ENCODE assay signal across 26 mouse cellular contexts in the genomic region with DNA sequence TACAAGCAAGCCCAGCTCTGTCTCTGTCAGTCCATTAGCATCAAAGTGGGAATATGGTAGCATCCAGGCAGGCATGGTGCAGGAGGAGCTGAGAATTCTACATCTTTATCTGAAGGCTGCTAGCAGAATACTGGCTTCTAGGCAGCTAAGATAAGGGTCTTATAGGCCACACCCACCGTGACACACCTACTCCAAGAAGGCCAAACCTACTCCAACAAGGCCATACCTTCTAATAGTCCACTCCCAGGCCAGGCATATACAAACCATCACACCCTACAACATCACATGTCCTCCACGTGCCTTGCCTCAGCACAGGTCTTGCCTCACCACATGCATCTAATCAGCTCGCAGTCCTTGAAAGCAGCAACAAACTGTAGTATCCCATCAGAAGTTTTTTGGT. TPM values are rescaled to one million over a fixed set of nuclear protein-coding genes. Genes with fewer than 3 reads are reported as not detected.
A peak's percentile ranks its signal among the peaks of the same experiment; 100 is the strongest.
DNase-seq lines count a peak whose midpoint lies in the region; ATAC-seq and TF ChIP-seq lines count a peak whose summit lies in the region.
"Had no signal": no experiment of that assay in that cellular context is flagged by ENCODE, and none has a peak within 500 bp of the region (broad histone marks: within the 10 kb centered on the region; RNA-seq: fewer than 3 reads in every experiment).

No protein-coding gene starts in this region.

- H3K9ac ChIP-seq in heart, embryonic 11.5 days (ENCODE audit: low read depth, low read length), result no peak overlapping the region
- no peak overlapping the region for H3K9ac ChIP-seq in liver, embryonic 14.5 days (replicated peaks)
- H3K9ac ChIP-seq: embryonic facial prominence, embryonic 15.5 days; forebrain, embryonic 12.5 days; hindbrain, embryonic 12.5 days had no signal

- no peak overlapping the region for H3K4me3 ChIP-seq in heart, embryonic 11.5 days (ENCODE audit: low read depth, low read length)
- no peak overlapping the region for H3K4me3 ChIP-seq in liver, embryonic 14.5 days (ENCODE audit: insufficient read depth in 1 of 2, low read depth in 2 of 2, low read length in 2 of 2)
- H3K4me3 ChIP-seq: embryonic facial prominence, embryonic 15.5 days; forebrain, embryonic 12.5 days; hindbrain, embryonic 12.5 days had no signal

- peak; percentile 18 for DNase-seq in heart, adult 11 months
- DNase-seq in liver, result peak; percentile 46
- DNase-seq in liver, embryonic 14.5 days (ENCODE audit: low read depth in 3 of 3, low spot score in 3 of 3), result peak; percentile 38 to 53 (median 47)
- no peak for DNase-seq in layer of hippocampus, adult 9-10 months (ENCODE audit: low spot score)
- DNase-seq in lung, postnatal 25 days (ENCODE audit: low spot score), result no peak
- DNase-seq in frontal cortex, postnatal 36 days (ENCODE audit: low spot score in 2 of 2), result no peak
- DNase-seq: adrenal gland, postnatal 10 days; B cell, adult 2 months; cerebellum, adult 2 months; cerebellum, postnatal 10 days; embryo, embryonic 11 days; gastrocnemius, postnatal 25 days; heart, postnatal 10 days; heart, postnatal 4 days had no signal

- 68% methylated on average over 3 of the region's 3 CpGs for WGBS in heart, embryonic 11.5 days (ENCODE audit: insufficient replicate concordance)
- WGBS in liver, embryonic 14.5 days (ENCODE audit: insufficient replicate concordance), result 29% methylated on average over 3 of the region's 3 CpGs

- no peak for TF ChIP-seq CTCF in liver, embryonic 14.5 days (IDR thresholded peaks at IDR 0.05; ENCODE audit: low read depth)

- 0 out of 2 replicates have a peak, but pooled peaks have one; percentile 27 for TF ChIP-seq EP300 in liver, embryonic 14.5 days (IDR thresholded peaks at IDR 0.05; ENCODE audit: low read depth)

- H3K36me3 ChIP-seq in heart, embryonic 11.5 days (ENCODE audit: control insufficient read depth, insufficient read depth, low read length), result no peaks in the 10 kb centered on the region
- no peaks in the 10 kb centered on the region for H3K36me3 ChIP-seq in liver, embryonic 14.5 days (replicated peaks; ENCODE audit: control insufficient read depth, insufficient read depth, low read depth)
- H3K36me3 ChIP-seq: embryonic facial prominence, embryonic 15.5 days; forebrain, embryonic 12.5 days; G1E; hindbrain, embryonic 12.5 days had no signal

- no peaks in the 10 kb centered on the region for H3K9me3 ChIP-seq in heart, embryonic 11.5 days (replicated peaks; ENCODE audit: control insufficient read depth, low read length)
- no peaks in the 10 kb centered on the region for H3K9me3 ChIP-seq in liver, embryonic 14.5 days (ENCODE audit: control insufficient read depth, low read length)
- H3K9me3 ChIP-seq: embryonic facial prominence, embryonic 15.5 days; forebrain, embryonic 12.5 days; G1E; hindbrain, embryonic 12.5 days had no signal

- peaks cover 13% of the 10 kb centered on the region for H3K27me3 ChIP-seq in heart, embryonic 11.5 days (ENCODE audit: control insufficient read depth, insufficient read depth, low read length)
- no peaks in the 10 kb centered on the region for H3K27me3 ChIP-seq in liver, embryonic 14.5 days (ENCODE audit: control insufficient read depth, insufficient read depth, low read length)

- no peaks in the 10 kb centered on the region for H3K4me1 ChIP-seq in heart, embryonic 11.5 days (ENCODE audit: control insufficient read depth, insufficient read depth, low read length)
- peaks cover 10 to 29% of the 10 kb centered on the region in 2 experiments for H3K4me1 ChIP-seq in liver, embryonic 14.5 days (replicated peaks; ENCODE audit: control insufficient read depth in 2 of 2, insufficient read depth in 2 of 2, low read length in 1 of 2)
- H3K4me1 ChIP-seq: embryonic facial prominence, embryonic 15.5 days; forebrain, embryonic 12.5 days; hindbrain, embryonic 12.5 days had no signal

- H3K4me2 ChIP-seq in heart, embryonic 11.5 days, result no peak overlapping the region
- H3K4me2 ChIP-seq in liver, embryonic 14.5 days (ENCODE audit: low read depth), result no peak overlapping the region
- H3K4me2 ChIP-seq: embryonic facial prominence, embryonic 15.5 days; forebrain, embryonic 12.5 days; hindbrain, embryonic 12.5 days had no signal

- H3K27ac ChIP-seq in heart, embryonic 11.5 days (ENCODE audit: low read depth, low read length), result no peak overlapping the region
- H3K27ac ChIP-seq in liver, embryonic 14.5 days, result no peak overlapping the region
- H3K27ac ChIP-seq: embryonic facial prominence, embryonic 15.5 days; forebrain, embryonic 12.5 days; hindbrain, embryonic 12.5 days had no signal

- no peak for ATAC-seq in heart, embryonic 11.5 days (replicated peaks; ENCODE audit: insufficient number of reproducible peaks, low FRiP score, low TSS enrichment)
- peak; percentile 85 for ATAC-seq in liver, embryonic 14.5 days (ENCODE audit: insufficient read depth)
- 0 out of 2 replicates have a peak, but pooled peaks have one; percentile 15 for ATAC-seq in megakaryocyte-erythroid progenitor cell, adult 5-6 weeks (replicated peaks; ENCODE audit: low FRiP score, low TSS enrichment, poor library complexity, severe bottlenecking)
- ATAC-seq: CD4-positive, CD25-positive, alpha-beta regulatory T cell, adult 4 months; hindbrain, embryonic 16.5 days; inflammation-experienced regulatory T-cells, adult 6 months had no signal

RNA-seq across cellular contexts. Expression of a gene that starts 41.0 kb away (rescaled TPM):
- polyA plus RNA-seq in heart, embryonic 11.5 days (2014; fragmentation: Nextera tagmentation; extraction: Ambion mirVana), result 0.08 TPM in 1 of 2 replicates, not detected in the other
- 1.3 and 1.6 TPM in 2 replicates for polyA plus RNA-seq in liver, embryonic 14.5 days (2012; rRNA removed)
- 0.47 and 0.71 TPM in 2 replicates for polyA plus RNA-seq in liver, embryonic 14.5 days (2014; fragmentation: Nextera tagmentation; extraction: Ambion mirVana)
- total RNA-seq in megakaryocyte-erythroid progenitor cell, adult 5-6 weeks (2014; fragmentation: Nextera tagmentation), result not detected in 2 replicates
- not detected in 2 replicates for total RNA-seq in megakaryocyte-erythroid progenitor cell, adult 5-6 weeks (2017)
- total RNA-seq: adrenal gland, postnatal 10 days; common myeloid progenitor, adult 5-6 weeks; G1E; gastrocnemius, postnatal 25 days; granulocyte monocyte progenitor cell, adult 5-6 weeks; heart, postnatal 10 days; heart, postnatal 4 days had no signal
- polyA plus RNA-seq: brain, embryonic 14.5 days; CD4-positive, CD25-positive, alpha-beta regulatory T cell, adult 4 months; cerebellum, adult 2 months; embryonic facial prominence, embryonic 15.5 days; forebrain, embryonic 12.5 days; G1E; hindbrain, embryonic 12.5 days; hindbrain, embryonic 16.5 days; inflammation-experienced regulatory T-cells, adult 6 months had no signal

Comparison
In these comparisons a context has a peak if more than half of its experiments do, and no peak if none do; other contexts are left out.
1. DNase-seq: peak in heart, adult 11 months (single experiment), liver (single experiment) and liver, embryonic 14.5 days (3 of 3); none in layer of hippocampus, adult 9-10 months (single experiment), lung, postnatal 25 days (single experiment) and frontal cortex, postnatal 36 days (0 of 2).